Mouse (Mus musculus): ENCODE measurements at regions not wholly inside any gene's neighbourhood (a gene's known extent, or its start where the extent isn't known, plus 50 kb on each side); places are given as distances from the start of the nearest gene placed in this dataset.

GRCm38 (mm10) chr19:60032667-60033066 is 89.2 kb upstream of the Rab11fip2 start:
- Histone ChIP-seq H3K9ac (no peak overlapping the region), H3K4me2 (no peak overlapping the region), H3K27ac (ENCODE audit: poor library complexity, severe bottlenecking) (no peak overlapping the region), H3K4me3 (no peak overlapping the region), H3K9me3 (replicated peaks) (no peaks in the 10 kb centered on the region), H3K36me3 (no peaks in the 10 kb centered on the region), H3K4me1 (replicated peaks) (0 out of 2 replicates have a peak, but pooled peaks cover 10% of the 10 kb centered on the region), H3K27me3 (replicated peaks) (no peaks in the 10 kb centered on the region)
- WGBS: 20% methylated on average over 2 of the region's 2 CpGs
- no peak for ATAC-seq (ENCODE audit: insufficient number of reproducible peaks, low FRiP score)

GRCm38 (mm10) chr19:60030212-60030788 is 86.8 kb upstream of the Rab11fip2 start:
- no peaks in the 10 kb centered on the region for H3K9me3 ChIP-seq (replicated peaks)

DNA sequence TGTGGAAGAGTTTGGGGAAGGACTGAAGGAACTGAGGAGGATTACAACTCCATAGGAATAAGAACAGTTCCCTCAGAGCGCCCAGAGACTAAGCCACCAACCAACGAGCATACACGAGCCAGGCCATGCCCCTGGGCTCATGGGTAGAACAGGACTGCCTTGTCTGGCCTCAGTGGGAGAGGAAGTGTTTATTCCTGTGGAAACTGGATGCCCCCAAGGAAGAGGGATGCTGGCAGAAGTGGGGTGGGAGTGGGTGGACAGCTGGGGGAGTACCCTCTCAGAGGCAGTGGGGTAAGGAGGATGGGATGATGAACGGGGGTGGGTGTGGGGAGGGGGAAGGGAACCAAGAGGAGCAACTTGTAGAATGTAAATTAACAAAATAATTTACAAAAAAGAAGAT is 86.3 kb upstream of the Rab11fip2 start:
- ATAC-seq (ENCODE audit: insufficient number of reproducible peaks, low FRiP score): no peak
- Histone ChIP-seq H3K36me3 (no peaks in the 10 kb centered on the region), H3K27ac (ENCODE audit: poor library complexity, severe bottlenecking) (no peak overlapping the region), H3K9me3 (replicated peaks) (no peaks in the 10 kb centered on the region), H3K4me3 (no peak overlapping the region), H3K27me3 (replicated peaks) (no peaks in the 10 kb centered on the region), H3K4me1 (replicated peaks) (0 out of 2 replicates have a peak, but pooled peaks cover 10% of the 10 kb centered on the region), H3K4me2 (no peak overlapping the region), H3K9ac (no peak overlapping the region)
- 71% methylated on average over 4 of the region's 4 CpGs for WGBS

More at GRCm38 (mm10) chr19:60030212-60030788, 86.8 kb upstream of the Rab11fip2 start:
- Histone ChIP-seq H3K4me2 (no peak overlapping the region), H3K27me3 (replicated peaks) (no peaks in the 10 kb centered on the region), H3K4me3 (no peak overlapping the region), H3K4me1 (replicated peaks) (0 out of 2 replicates have a peak, but pooled peaks cover 10% of the 10 kb centered on the region), H3K9ac (no peak overlapping the region), H3K36me3 (no peaks in the 10 kb centered on the region), H3K27ac (ENCODE audit: poor library complexity, severe bottlenecking) (no peak overlapping the region)
- WGBS: 42% methylated on average over 3 of the region's 3 CpGs
- ATAC-seq (ENCODE audit: insufficient number of reproducible peaks, low FRiP score): no peak

GRCm38 (mm10) chr19:60015614-60016300 is 72.3 kb upstream of the Rab11fip2 start:
- no peaks in the 10 kb centered on the region for H3K9me3 ChIP-seq (replicated peaks)
- H3K27ac ChIP-seq (ENCODE audit: poor library complexity, severe bottlenecking): no peak overlapping the region
- H3K4me2 ChIP-seq: no peak overlapping the region
- no peak for ATAC-seq (ENCODE audit: insufficient number of reproducible peaks, low FRiP score)
- 69% methylated on average over 12 of the region's 12 CpGs for WGBS
- no peaks in the 10 kb centered on the region for H3K27me3 ChIP-seq (replicated peaks)
- H3K36me3 ChIP-seq: no peaks in the 10 kb centered on the region
- H3K4me1 ChIP-seq (replicated peaks): no peaks in the 10 kb centered on the region
- H3K9ac ChIP-seq: no peak overlapping the region
- no peak overlapping the region for H3K4me3 ChIP-seq

- no peaks in the 10 kb centered on the region for H3K36me3 ChIP-seq
- no peak overlapping the region for H3K4me2 ChIP-seq
- H3K9ac ChIP-seq: no peak overlapping the region
- no peak overlapping the region for H3K27ac ChIP-seq (ENCODE audit: poor library complexity, severe bottlenecking)
- H3K4me1 ChIP-seq (replicated peaks): no peaks in the 10 kb centered on the region
- no peaks in the 10 kb centered on the region for H3K27me3 ChIP-seq (replicated peaks)
- 68% methylated on average over 1 of the region's 1 CpGs for WGBS
- no peak overlapping the region for H3K4me3 ChIP-seq
- H3K9me3 ChIP-seq (replicated peaks): no peaks in the 10 kb centered on the region
- ATAC-seq (ENCODE audit: insufficient number of reproducible peaks, low FRiP score): no peak
Measured at GRCm38 (mm10) chr19:59995557-59995956, 52.1 kb upstream of the Rab11fip2 start.

Data from heart, embryonic 12.5 days (tissue).